Mouse (Mus musculus) midbrain, postnatal 0 days (tissue): ENCODE measurements around the gene Syt8. TPM values are rescaled to one million over a fixed set of nuclear protein-coding genes. Genes with fewer than 3 reads are reported as not detected.
"Not testable (repeated sequence)": the region's sequence is repeated elsewhere in the genome, so short reads cannot be mapped to it uniquely, and the experiment has no call there.

Experiments
- ATAC-seq: fragments of 200-750 bp; cut with Nextera tagmentation; 2 replicates; pipeline ENCODE4 v1.8.0; 2017; ENCODE audit warnings: moderate number of reproducible peaks, mild to moderate bottlenecking, moderate TSS enrichment, moderate library complexity; ENCODE audit not compliant: low FRiP score
- DNase-seq: peaks from one replicate; pipeline ENCODE4 v3.0.0-alpha.2; 2015; ENCODE audit warnings: low spot score
- H3K27ac ChIP-seq: fragments of 300-500 bp; sonication (generic); 2 replicates; pipeline ENCODE4 v1.5.1; 2014; ENCODE audit warnings: low read depth, mild to moderate bottlenecking, low read length, mixed read lengths
- H3K27me3 ChIP-seq: fragments of 300-500 bp; sonication (generic); 2 replicates; pipeline ENCODE4 v1.6.1; 2014; ENCODE audit warnings: low read length, control low read depth, mixed read lengths; ENCODE audit not compliant: insufficient read depth
- H3K36me3 ChIP-seq: fragments of 300-500 bp; sonication (generic); 2 replicates; pipeline ENCODE4 v1.6.1; 2014; ENCODE audit warnings: low read length, control low read depth, mixed read lengths; ENCODE audit not compliant: insufficient read depth
- H3K4me1 ChIP-seq: fragments of 300-500 bp; sonication (generic); 2 replicates; pipeline ENCODE4 v1.6.1; 2014; ENCODE audit warnings: mild to moderate bottlenecking, control low read depth, antibody characterized with exemption, low read length, mixed read lengths; ENCODE audit not compliant: insufficient read depth
- H3K4me2 ChIP-seq: fragments of 300-500 bp; sonication (generic); 2 replicates; pipeline ENCODE4 v1.6.1; 2014; ENCODE audit warnings: low read depth, mild to moderate bottlenecking, low read length, mixed read lengths; ENCODE audit not compliant: poor library complexity, severe bottlenecking
- H3K4me3 ChIP-seq: fragments of 300-500 bp; sonication (generic); 2 replicates; pipeline ENCODE4 v1.5.1; 2014; ENCODE audit warnings: low read depth, mild to moderate bottlenecking, low read length, moderate library complexity
- H3K9ac ChIP-seq: fragments of 300-500 bp; sonication (generic); replicated peaks from 2 replicates; pipeline ENCODE4 v1.6.1; 2014; ENCODE audit warnings: mild to moderate bottlenecking, low read length, moderate library complexity, mixed read lengths; ENCODE audit not compliant: poor library complexity, severe bottlenecking
- H3K9me3 ChIP-seq: fragments of 300-500 bp; sonication (generic); 2 replicates; pipeline ENCODE4 v1.6.1; 2016; ENCODE audit warnings: low read length, control low read depth
- CTCF ChIP-seq: IDR thresholded peaks from 2 replicates; pipeline ENCODE4 v1.5.1; 2016; ENCODE audit warnings: antibody characterized with exemption, mild to moderate bottlenecking
- WGBS: fragments of 180-500 bp; shearing (Covaris S2); extraction: QIAGEN DNeasy Blood & Tissue Kit; methylation state at CpG from one replicate; pipeline ENCODE4 v1.1.7; 2014; 5-methylcytosine and 5-hydroxymethylcytosine counted together
- polyA plus RNA-seq: library from polyadenylated mRNA; unstranded; fragments of >200 nt; fragmentation: Nextera tagmentation; extraction: Ambion mirVana; gene quantifications from 2 replicates; pipeline ENCODE4 v1.2.1, GENCODE M21; 2015
- total RNA-seq: library from RNA; depleted of rRNA; stranded (reverse); fragments of >200 nt; gene quantifications from 2 replicates; pipeline ENCODE4 v1.2.3, GENCODE M21; 2014

Syt8 gene
- total and polyA plus RNA-seq, 2 experiments from 2014 or later = not detected

GRCm38 (mm10) chr7:142403591-142403990 lies 31.1 kb upstream of the Syt8 start:
- H3K27ac ChIP-seq = no peak overlapping the region
- no peaks in the 10 kb centered on the region for H3K9me3 ChIP-seq
- no peaks in the 10 kb centered on the region for H3K36me3 ChIP-seq
- no peak for TF ChIP-seq CTCF
- no peak overlapping the region for H3K4me2 ChIP-seq
- H3K9ac ChIP-seq = no peak overlapping the region
- no peaks in the 10 kb centered on the region for H3K4me1 ChIP-seq
- DNase-seq = no peak
- H3K4me3 ChIP-seq = no peak overlapping the region
- no peaks in the 10 kb centered on the region for H3K27me3 ChIP-seq
- no peak for ATAC-seq
- WGBS = 86% methylated on average over 4 of the region's 4 CpGs

GRCm38 (mm10) chr7:142405134-142405533 lies 29.5 kb upstream of the Syt8 start:
- H3K9me3 ChIP-seq, ATAC-seq, H3K4me2 ChIP-seq, H3K27ac ChIP-seq, H3K9ac ChIP-seq, DNase-seq, H3K36me3 ChIP-seq, H3K4me3 ChIP-seq, H3K27me3 ChIP-seq, H3K4me1 ChIP-seq: not testable (repeated sequence)
- 85% methylated on average over 5 of the region's 5 CpGs for WGBS

GRCm38 (mm10) chr7:142407935-142408334 lies 26.7 kb upstream of the Syt8 start:
- H3K9ac ChIP-seq = no peak overlapping the region
- no peak overlapping the region for H3K4me2 ChIP-seq
- no peak for TF ChIP-seq CTCF
- H3K36me3 ChIP-seq = no peaks in the 10 kb centered on the region
- H3K4me1 ChIP-seq = no peaks in the 10 kb centered on the region
- no peaks in the 10 kb centered on the region for H3K9me3 ChIP-seq
- no peaks in the 10 kb centered on the region for H3K27me3 ChIP-seq
- ATAC-seq (no peak), DNase-seq (no peak)
- no peak overlapping the region for H3K4me3 ChIP-seq
- WGBS = 78% methylated on average over 4 of the region's 4 CpGs
- no peak overlapping the region for H3K27ac ChIP-seq

- Histone ChIP-seq H3K4me1 (no peaks in the 10 kb centered on the region), H3K27me3 (no peaks in the 10 kb centered on the region), H3K36me3 (no peaks in the 10 kb centered on the region), H3K4me3 (no peak overlapping the region), H3K27ac (no peak overlapping the region), H3K9ac (no peak overlapping the region), H3K9me3 (no peaks in the 10 kb centered on the region), H3K4me2 (no peak overlapping the region)
- no peak for ATAC-seq
- TF ChIP-seq CTCF = no peak
- DNase-seq = no peak
- WGBS = 98% methylated on average over 8 of the region's 8 CpGs
These were observed 26.0 kb upstream of the Syt8 start for GRCm38 (mm10) chr7:142408686-142409085.

GRCm38 (mm10) chr7:142409603-142410002 lies 25.0 kb upstream of the Syt8 start:
- H3K9me3 ChIP-seq = no peaks in the 10 kb centered on the region
- no peaks in the 10 kb centered on the region for H3K27me3 ChIP-seq
- no peaks in the 10 kb centered on the region for H3K36me3 ChIP-seq
- no peak overlapping the region for H3K4me3 ChIP-seq
- H3K27ac ChIP-seq = no peak overlapping the region
- DNase-seq (no peak), ATAC-seq (no peak)
- TF ChIP-seq CTCF = no peak
- H3K9ac ChIP-seq = no peak overlapping the region
- no peaks in the 10 kb centered on the region for H3K4me1 ChIP-seq
- WGBS = 85% methylated on average over 3 of the region's 3 CpGs
- H3K4me2 ChIP-seq = no peak overlapping the region

- Histone ChIP-seq H3K27me3 (no peaks in the 10 kb centered on the region), H3K27ac (no peak overlapping the region), H3K36me3 (no peaks in the 10 kb centered on the region), H3K9ac (no peak overlapping the region), H3K4me1 (no peaks in the 10 kb centered on the region), H3K4me2 (no peak overlapping the region), H3K9me3 (no peaks in the 10 kb centered on the region), H3K4me3 (no peak overlapping the region)
- no peak for DNase-seq
- WGBS = 91% methylated on average over 6 of the region's 6 CpGs
- no peak for ATAC-seq
- no peak for TF ChIP-seq CTCF
These were observed 21.4 kb upstream of the Syt8 start for GRCm38 (mm10) chr7:142413285-142413684.
